Mouse (Mus musculus): ENCODE results near the gene Map3k14.

The Map3k14 gene

DNA sequence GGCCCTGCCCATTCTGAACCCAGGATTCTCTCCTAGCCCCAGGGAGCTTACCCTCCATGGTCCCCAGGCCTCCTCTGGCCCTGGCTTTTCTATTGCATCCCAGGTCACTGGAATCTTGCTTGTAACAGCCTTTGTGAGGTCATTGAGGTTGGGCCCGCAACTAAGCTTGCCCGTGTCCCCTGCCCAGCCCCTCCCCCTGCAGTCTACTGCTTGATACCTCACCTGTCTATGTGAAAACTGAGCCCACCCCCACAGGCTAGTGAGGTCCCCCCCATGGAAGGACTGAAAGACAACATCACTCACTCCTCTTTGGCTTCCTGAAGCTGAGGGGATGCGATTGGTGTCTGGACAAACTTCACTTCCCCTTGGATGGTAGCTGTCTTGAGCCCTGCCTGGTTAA, 58.8 kb downstream of the Map3k14 start, which contains the start of gene 1700023F06Rik:
TSS of gene 1700023F06Rik (minus strand) at position 101 of the 400 bp plus-strand sequence.
- DNase-seq (ENCODE audit: low spot score in 2 of 2) = no peak

DNA sequence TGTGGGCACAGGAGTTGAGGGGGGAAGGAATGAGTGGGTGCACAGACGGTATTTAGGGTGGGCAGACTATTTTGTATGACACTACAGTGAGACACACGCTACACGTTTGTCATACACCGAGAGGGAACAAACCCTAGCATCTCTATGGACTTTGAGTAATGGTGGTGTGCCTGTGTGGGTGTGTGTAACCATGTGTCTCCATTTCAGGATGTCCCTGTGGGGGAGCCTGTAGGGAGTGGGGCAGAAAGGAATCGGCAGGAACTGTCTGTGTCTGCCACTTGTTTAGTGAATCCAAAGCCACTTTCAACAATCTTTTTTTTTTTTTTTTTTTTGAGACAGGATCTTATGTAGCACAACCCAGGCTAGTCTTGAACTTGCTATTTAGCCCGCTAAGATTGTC, 61.1 kb downstream of the Map3k14 start:
- no peak for DNase-seq (ENCODE audit: low spot score in 2 of 2)

DNA sequence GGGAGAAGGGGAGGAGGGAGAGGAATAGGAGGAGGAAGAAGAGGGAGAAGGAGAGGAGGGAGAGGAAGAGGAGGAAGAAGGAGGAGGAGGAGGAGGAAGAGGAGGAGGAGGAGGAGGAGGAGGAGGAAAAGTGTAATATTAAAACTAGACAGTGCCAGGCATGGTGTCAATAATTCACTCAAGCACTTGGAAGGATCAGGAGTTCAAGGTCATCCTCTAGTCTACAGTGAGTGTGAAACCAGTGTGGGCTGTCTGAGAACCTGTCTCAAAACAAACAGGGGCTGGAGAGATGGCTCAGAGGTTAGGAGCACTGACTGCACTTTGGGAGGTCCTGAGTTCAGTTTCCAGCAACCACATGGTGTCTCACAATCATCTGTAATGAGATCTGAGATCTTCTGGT, 64.9 kb downstream of the Map3k14 start:
- no peak for DNase-seq (ENCODE audit: low spot score in 2 of 2)

DNA sequence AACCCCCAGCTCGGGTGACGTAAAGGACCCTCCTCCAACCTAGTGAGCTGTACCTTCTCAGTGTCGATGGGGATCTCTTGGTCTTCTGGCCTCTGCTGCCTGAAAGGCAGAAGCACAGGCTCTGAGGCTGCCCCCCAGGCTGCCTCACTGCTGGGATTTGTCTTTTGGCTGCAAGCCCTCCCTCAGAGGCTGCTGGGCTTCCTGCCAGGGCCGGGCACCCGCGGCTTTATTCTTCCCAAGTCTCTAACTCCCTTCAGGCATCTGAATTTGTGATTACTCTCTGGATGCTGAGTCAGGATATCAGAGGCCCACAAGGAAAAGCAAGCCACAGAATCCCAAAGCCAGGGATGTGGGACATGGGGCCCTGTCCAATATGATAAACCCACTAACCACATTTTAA, 65.6 kb downstream of the Map3k14 start:
- DNase-seq (ENCODE audit: low spot score in 2 of 2) = no peak

DNA sequence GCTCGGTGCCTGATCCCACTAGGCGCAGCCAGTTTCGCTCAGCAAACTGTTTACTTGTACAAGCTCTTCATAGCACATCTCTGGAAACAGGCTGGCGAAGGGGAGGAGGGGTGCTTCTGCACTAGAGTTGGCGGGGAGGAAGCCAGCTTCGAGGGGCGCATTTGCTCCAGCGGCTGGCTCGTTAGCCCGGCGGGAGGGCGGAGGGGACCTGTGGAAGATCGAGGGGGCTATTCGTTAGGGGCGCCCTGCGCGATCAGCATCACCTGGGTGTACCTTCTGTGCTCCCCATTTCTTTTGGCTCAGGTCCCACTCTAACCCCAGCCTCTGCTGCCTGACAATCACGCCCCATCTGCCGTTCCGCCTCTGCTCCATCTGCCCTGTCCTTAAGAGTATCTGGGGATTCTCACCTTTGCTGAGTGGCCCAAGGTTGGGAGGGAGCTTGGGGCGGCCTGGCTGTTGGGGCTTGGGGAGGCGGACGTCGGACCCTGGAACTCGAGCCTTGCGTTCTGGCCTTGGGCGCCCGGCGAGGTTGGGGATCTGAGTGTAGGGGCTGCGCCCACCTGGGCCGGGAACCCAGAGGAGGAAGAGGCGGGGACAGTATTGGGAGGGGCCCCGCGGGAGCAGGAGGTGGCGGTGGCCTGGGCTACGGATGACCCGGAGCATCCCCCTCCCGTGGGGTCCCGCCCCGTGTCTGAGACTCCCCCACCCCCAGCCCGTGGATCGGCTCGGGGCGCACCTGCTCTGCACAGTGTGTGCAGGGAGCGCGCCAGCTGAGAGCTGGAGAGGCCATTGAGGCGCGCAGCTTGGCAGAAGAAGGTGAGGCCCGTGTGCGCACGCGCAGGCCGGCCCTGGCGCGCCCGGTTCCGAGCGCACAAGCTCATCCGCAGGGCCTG, 68.1 kb downstream of the Map3k14 start:
- DNase-seq (ENCODE audit: low spot score in 2 of 2) = no peak

DNA sequence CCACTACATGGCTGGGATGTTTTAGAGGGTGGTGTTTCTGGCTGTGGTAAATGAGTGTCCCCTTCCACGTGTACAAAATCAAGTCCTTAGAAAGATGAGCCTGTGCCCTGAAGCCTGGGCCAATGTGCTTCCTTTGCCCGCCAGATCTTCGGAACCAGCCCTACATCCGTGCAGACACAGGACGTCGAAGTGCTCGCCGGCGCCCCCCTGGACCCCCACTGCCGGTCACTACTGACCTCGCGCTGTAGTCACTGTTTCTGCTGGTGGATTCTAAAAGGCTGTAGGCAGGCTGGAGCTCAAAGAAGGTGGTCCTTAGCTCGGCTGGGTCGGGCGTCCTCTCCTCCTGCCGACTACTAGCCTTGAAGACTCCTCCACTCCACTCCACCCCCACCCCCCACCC, 68.9 kb downstream of the Map3k14 start:
- DNase-seq (ENCODE audit: low spot score in 2 of 2) = no peak

DNA sequence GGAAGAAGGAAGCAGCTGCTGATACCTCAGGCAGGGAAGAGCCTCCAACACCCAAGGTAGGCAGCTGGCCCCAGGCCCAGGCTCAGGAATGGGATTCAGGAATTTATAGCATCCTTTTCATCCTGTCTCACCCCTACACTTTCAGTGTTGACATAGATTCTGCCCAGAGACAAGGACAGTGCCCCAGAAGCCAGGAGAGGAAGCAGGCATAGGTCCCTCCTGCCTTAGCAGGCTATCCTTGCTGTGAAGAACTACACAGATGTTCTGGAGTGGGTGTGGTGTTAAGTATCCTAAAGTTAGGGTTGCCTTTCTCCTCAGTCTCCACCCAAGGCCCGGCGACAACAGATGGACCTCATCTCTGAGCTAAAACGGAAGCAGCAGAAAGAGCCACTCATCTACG, 69.9 kb downstream of the Map3k14 start:
- DNase-seq (ENCODE audit: low spot score in 2 of 2) = no peak

DNA sequence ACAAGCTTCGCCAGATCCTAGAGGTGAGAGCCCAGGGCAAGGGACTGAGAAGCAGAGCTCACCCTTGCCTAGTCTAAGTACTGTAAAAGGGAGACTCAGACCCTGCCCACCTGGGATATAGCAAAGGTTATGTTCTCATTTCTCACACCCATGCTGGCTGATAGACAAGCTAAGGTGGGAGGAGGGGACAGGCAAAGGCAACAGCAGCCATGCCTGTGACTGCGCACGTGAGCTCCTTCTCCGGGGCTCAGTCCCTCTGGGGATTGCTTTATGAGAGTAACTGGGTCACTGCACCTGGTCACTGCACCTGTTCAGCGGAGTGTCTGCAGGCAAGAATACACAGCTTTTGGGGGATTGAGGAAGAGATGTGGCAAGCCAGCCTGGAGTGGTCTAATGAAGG, 71.6 kb downstream of the Map3k14 start:
- no peak for DNase-seq (ENCODE audit: low spot score in 2 of 2)

DNA sequence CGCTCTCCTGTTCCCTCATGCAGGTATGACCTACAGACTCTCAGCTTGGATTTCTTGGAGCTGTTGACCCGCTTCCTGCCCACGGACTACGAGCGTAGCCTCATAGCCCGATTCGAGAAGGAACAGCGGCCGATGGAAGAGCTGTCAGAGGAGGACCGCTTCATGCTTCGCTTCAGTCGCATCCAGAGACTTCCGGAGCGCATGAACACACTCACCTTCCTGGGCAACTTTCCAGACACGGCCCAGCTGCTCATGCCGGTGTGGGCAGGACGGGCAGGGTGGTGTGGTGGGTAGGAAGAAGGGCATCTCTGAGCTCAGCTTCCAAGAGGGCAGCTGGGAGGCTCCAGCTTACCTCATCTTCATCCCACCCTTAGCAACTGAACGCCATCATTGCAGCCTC, 72.0 kb downstream of the Map3k14 start:
- no peak for DNase-seq (ENCODE audit: low spot score in 2 of 2)

DNA sequence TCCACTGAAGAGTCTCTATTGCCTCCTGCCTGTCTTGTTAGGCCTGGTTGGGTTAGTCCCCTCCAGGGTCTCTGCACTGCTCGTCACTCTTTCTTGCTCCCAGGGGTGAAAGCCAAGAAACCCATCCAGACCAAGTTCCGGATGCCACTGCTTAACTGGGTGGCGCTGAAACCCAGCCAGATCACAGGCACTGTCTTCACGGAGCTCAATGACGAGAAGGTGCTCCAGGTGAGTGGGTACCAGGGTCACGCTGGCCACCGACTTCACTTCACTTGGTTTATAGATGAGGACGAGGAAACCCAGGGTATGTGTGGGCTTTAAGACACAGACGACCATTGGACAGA, 73.5 kb downstream of the Map3k14 start:
- DNase-seq (ENCODE audit: low spot score in 2 of 2) = no peak

DNA sequence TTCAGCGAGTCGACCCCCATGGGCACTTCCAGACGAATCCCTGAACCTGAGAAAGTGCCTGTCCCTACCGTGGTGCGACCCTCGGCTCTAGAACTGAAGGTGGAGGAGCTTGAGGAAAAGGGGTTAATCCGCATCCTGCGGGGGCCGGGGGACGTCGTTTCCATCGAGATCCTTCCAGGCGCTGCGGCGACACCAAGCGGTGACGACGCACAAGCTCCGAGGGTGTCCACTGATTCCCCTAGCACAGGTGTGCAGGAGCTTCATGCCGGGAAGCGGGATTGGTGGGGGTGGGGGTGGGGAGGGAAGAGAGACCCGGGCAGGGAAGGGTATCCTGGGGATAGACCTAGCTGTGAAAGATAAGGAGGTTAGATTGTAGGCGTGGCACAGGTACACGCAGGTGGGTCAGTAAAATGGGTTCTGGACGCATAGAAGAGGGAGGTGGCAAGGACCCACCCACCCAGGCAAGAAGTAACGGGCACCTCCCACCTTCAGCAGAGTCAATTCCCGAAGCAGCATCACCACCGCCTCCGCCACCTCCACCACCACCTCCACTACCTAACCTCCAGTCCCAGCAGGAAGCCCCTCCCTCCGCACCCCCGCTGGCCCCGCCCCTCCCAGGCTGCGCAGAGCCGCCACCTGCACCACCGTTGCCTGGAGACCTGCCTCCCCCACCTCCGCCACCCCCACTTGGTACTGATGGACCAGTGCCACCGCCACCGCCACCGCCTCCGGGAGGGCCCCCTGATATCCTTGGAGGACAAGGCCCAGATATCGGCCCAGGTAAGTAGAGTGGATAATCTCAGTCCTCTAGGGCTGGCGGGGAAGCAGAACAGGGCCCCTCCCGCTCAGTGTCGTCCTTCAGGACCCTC, 74.1 kb downstream of the Map3k14 start:
- no peak for DNase-seq (ENCODE audit: low spot score in 2 of 2)

DNA sequence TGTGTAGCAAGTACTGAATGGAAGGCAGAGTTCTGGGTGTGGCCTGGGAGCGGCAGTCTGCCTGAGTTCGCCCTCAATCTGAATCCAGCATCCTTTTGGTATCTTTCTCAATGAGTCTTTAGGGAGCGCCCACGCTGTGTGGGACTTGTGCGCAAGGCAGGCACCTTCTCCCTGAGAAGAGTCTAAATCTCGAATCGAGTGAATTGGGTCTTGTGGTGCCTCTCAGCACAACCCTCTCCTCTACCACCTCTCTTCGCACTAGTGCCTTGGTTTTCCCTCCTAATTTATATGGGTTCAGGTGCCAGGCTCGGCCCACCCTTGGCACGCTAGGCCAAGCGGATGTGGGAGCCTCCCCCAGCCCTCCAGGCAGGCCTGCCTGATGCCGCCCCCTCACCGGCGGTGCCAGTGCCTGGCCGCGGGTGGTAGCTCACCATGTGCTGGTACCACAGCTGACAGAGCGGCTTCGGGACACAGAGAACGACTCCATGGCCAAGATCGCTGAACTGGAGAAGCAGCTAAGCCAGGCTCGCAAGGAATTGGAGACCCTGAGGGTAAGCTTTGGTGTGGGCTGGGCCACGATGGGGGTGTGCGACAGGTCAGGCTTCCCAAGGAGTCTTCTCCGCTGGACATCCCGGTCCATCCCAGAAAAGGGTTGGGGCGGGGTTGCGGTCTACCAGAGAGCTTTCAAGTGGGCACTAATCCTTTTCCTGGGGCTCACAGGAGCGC, 74.9 kb downstream of the Map3k14 start:
- DNase-seq (ENCODE audit: low spot score in 2 of 2) = no peak

DNA sequence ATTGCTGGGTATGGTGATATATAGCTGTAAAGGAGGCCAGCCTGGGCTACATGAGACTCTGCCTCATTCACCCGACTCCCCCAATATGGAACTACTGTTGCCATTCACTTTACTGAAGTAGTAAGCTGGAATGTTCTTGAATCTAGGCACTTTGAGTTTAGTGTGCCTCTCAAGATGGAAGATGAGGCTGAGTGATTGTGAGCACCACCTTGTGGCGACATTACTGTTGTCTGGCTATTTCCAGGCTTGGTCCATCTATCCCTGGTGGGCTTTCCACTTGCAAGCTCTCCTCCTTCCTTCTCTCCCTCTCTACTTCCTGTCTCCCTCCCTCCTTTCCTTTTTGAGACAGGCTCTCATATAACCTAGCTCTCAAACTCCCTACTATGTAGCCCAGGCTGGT, 82.4 kb downstream of the Map3k14 start:
- DNase-seq (ENCODE audit: low spot score in 2 of 2) = no peak

DNA sequence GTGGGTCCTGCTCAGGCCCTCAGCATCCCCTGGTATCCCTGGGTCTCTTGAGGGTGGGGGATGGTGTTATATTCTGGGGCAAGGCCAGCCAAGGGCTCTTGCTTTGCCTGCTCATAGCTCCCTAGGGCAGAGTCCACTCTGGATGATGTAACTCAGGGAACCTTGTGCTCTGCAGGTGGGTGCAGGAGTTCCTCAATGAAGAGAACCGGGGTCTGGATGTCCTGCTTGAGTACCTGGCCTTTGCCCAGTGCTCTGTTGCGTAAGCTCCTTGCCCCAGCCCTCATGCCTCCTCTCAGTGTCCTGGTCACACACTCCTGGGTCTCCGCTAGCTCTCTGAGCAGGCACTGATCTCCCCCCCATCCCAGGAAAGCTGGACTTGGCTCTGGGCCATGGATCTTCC, 85.4 kb downstream of the Map3k14 start:
- no peak for DNase-seq (ENCODE audit: low spot score in 2 of 2)

DNA sequence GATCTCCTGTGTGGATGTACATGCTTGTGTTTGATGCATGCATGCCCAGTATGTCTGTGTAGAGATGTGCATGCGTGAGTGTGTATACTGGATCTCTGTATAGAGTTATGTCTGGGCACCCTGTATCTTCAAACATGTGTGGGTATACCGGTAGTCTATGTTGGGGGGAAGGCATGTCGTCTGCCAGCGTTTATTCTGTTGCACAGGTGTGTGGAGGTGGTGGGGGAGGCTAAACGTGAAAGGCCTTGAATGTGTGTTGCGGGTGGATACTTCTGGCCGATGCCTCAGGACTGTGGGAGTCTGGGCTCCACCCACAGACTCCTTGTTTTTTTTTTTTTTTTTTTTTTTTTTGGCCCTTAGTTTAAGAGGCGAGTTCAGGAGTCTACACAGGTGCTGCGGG, 85.9 kb downstream of the Map3k14 start:
- no peak for DNase-seq (ENCODE audit: low spot score in 2 of 2)

DNA sequence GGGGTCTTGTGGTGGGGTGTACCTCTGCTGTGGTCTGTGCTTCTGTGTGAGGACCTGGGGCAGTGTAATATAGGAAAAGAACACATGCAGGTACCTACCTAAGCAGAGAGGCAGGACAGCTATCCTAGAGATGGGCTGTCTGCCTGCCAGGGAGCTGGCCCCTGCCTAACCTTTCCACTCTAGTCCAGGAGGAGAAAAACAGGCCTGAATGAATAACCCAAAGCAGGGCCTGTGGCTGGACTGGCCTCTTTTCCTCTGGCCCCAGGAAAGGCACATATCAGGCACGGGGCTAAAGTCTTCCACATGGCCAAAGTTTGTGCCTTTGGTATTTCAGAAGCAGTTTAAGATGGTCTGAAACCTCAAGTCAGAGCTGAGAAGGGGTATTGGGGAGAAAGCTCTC, 86.8 kb downstream of the Map3k14 start:
- no peak for DNase-seq (ENCODE audit: low spot score in 2 of 2)

DNA sequence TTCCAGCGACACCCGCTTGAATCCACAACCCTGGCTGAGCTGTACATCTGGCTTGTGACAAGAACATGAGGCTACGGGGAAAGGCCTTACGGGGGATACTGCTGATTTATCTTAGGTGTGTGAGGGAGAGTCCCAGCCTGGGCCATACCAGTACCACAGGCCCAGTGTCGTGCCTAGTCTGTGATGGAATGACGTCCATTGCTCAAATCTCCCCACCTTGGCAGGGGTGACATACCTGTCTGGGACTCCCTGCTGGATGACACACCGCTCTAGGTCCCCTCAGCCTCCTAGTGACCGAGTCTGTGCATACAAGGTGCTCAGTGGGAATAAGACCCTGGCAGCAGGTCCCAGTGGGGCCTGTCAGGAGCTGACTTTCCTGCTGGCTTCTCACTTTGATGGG, 88.5 kb downstream of the Map3k14 start:
- no peak for DNase-seq (ENCODE audit: low spot score in 2 of 2)

DNA sequence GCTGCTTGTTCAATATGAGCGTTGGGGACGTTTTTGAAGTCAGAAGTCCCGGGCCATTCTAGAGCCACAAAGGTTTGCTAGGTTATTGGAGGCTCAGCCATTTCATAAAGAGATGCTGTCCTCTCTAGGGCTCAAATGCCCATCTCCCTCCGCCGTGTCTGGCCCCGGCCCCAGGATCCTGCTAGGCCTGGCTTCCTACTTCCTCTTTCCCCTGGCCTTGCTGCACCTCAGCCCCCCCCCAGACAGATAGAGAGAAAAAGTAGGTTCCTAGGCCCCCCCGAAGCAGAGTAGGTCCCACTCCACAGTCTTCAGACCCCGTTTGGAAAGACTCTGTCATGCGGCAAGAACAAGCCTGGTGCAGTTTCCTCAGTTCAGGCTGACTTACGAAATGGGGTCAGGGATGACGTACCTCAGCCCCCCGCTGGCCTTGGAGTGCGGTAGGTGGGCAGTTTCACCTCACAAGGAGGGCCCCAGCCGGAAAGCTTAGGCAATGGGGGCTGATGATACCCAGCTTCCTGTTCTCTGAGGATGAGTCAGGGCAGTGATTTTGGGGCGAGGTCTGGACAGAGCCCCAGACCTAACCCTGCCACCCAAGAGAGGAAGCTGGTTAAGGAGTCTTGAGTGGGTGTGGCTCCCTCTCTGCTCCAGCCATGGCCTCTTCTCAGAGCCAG, 89.3 kb downstream of the Map3k14 start:
- DNase-seq (ENCODE audit: low spot score in 2 of 2) = no peak

DNA sequence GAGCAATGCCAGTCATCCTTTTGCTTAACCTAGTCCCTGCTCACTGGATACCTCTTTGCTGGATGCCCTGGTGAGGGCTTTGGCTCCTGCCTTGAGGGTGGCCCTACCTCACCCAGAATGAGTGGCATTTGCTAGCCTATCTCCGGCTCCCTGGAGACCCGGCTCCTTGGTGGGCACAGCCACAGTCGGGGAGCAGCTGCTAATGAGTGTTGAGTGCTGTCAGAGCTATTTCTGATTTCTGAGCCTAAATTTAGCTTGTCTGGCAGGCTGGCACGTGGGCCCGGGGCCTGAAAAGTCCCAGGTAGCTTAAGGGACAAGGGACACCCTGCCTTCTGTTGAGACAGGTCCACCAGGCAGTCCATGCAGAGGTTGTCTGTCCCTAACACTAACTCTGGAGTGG, 90.1 kb downstream of the Map3k14 start:
- no peak for DNase-seq (ENCODE audit: low spot score in 2 of 2)

DNA sequence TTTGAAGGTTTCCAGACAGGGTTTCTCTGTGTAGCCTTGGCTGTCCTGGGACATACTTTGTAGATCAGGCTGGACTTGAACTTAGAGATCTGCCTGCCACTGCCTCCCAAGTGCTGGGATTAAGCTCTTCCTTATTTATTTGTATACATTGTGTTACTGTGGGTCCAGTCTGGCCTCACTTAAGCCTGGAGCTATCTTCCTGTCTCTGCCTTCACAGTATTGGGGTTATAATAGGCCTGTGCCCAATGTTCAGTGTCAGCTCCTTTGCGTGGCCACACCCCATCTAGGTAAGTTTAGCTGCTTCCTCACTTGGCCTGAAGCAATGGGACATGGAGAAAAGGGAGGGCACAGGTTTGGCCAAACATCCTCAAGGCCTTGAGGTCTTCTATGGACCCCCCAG, 90.8 kb downstream of the Map3k14 start:
- no peak for DNase-seq (ENCODE audit: low spot score in 2 of 2)

DNA sequence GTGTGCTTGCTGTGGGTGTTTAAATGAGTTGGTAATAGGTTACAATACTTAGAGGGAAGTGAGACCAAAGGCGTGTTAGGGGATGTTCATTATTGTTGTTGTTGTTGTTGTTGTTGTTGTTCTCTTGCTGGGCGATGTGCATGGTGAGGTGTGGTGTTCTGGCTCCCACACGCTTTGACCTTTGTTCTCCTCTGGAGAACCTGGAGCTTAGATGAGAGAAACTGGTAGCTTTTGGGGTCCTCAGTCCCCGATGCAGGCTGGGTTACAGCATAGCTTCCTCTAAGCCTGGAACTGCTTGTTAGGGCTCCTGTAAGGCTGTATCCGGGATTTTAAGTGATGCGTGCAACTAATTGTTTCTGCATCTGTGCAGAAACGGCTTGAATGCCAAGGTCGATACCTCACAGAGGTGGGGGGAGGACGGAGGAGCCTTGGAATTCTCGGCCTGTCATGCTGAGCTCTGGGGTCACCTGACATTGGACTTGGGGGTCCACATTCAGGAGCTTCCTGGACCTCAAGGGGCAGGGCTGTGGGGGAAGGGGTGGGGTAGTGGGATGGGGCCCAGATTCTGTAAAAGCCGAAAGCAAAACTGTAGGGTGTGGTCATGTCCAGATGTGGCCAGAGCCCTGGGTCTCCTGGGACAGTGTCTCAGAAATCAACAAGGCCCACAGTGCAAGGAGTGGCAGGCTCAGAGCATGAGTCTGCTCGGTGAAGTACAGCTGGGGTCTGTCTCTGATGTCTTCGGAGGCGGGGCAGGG, 91.4 kb downstream of the Map3k14 start:
- no peak for DNase-seq (ENCODE audit: low spot score in 2 of 2)

Measured in spleen, postnatal 14 days (tissue).